Mouse (Mus musculus) cortical plate, adult 2 months (tissue): ENCODE measurements around the gene Acsl3. TPM values are rescaled to one million over a fixed set of nuclear protein-coding genes. Genes with fewer than 3 reads are reported as not detected.

Source experiments
- H3K27ac ChIP-seq: fragments of 200-500 bp; 2 replicates; pipeline ENCODE4 v1.5.1; 2012; ENCODE audit warnings: low read length, control low read depth, inconsistent platforms; ENCODE audit not compliant: insufficient read depth
- H3K4me1 ChIP-seq: fragments of 200-500 bp; 2 replicates; pipeline ENCODE4 v1.6.1; 2011; ENCODE audit warnings: low read length; ENCODE audit not compliant: control insufficient read depth, insufficient read depth
- H3K4me3 ChIP-seq: fragments of 200-500 bp; 2 replicates; pipeline ENCODE4 v1.5.1; 2011; ENCODE audit warnings: mild to moderate bottlenecking, low read length, control low read depth; ENCODE audit not compliant: insufficient read depth
- CTCF ChIP-seq: fragments of 200-500 bp; IDR thresholded peaks from 2 replicates; pipeline ENCODE4 v1.5.1; 2011; ENCODE audit warnings: mild to moderate bottlenecking, control low read depth, low read length; ENCODE audit not compliant: insufficient read depth; ENCODE audit errors: extremely low read depth
- POLR2A ChIP-seq: fragments of 200-500 bp; IDR thresholded peaks from 2 replicates; pipeline ENCODE4 v1.6.1; 2011; ENCODE audit warnings: mild to moderate bottlenecking, low read length, control low read depth; ENCODE audit not compliant: insufficient read depth; ENCODE audit errors: extremely low read depth
- polyA plus RNA-seq: library from polyadenylated mRNA; depleted of rRNA; stranded (reverse); fragments of >200 nt; gene quantifications from 2 replicates; pipeline ENCODE4 v1.2.3, GENCODE M21; 2012

Gene Acsl3
- polyA plus RNA-seq, 1 experiment = 117 TPM

GRCm38 (mm10) chr1:78684128-78684527 lies 26.5 kb downstream of the Acsl3 start:
- no peak overlapping the region for H3K4me3 ChIP-seq
- H3K27ac ChIP-seq = no peak overlapping the region
- TF ChIP-seq CTCF (no peak), POLR2A (no peak)
- no peaks in the 10 kb centered on the region; the same call in 1 of the 2 replicates for H3K4me1 ChIP-seq

GRCm38 (mm10) chr1:78686872-78687271 lies 29.2 kb downstream of the Acsl3 start:
- no peak for TF ChIP-seq POLR2A
- peak; percentile 41 for TF ChIP-seq CTCF
- Histone ChIP-seq H3K27ac (no peak overlapping the region), H3K4me1 (no peaks in the 10 kb centered on the region; the same call in 1 of the 2 replicates), H3K4me3 (no peak overlapping the region)

DNA sequence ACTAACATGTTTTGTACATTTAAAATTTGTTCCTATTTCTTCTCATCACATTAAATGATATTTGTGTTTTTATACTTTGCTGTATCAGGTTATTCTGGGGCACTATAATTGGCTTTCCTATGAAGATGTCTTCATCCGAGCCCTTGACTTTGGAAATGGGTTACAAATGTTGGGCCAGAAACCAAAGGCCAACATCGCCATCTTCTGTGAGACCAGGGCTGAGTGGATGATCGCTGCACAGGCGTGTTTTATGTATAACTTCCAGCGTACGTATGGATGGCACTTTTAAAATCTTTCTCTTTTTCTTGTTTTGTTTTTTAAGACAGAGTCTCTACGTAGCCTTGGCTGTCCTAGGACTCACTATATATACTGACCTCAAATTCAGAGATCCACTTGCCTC lies 30.5 kb downstream of the Acsl3 start:
- H3K27ac ChIP-seq = no peak overlapping the region
- no peak for TF ChIP-seq POLR2A
- TF ChIP-seq CTCF = 0 out of 2 replicates have a peak, but pooled peaks have one; percentile 3
- no peaks in the 10 kb centered on the region for H3K4me1 ChIP-seq
- no peak overlapping the region for H3K4me3 ChIP-seq

DNA sequence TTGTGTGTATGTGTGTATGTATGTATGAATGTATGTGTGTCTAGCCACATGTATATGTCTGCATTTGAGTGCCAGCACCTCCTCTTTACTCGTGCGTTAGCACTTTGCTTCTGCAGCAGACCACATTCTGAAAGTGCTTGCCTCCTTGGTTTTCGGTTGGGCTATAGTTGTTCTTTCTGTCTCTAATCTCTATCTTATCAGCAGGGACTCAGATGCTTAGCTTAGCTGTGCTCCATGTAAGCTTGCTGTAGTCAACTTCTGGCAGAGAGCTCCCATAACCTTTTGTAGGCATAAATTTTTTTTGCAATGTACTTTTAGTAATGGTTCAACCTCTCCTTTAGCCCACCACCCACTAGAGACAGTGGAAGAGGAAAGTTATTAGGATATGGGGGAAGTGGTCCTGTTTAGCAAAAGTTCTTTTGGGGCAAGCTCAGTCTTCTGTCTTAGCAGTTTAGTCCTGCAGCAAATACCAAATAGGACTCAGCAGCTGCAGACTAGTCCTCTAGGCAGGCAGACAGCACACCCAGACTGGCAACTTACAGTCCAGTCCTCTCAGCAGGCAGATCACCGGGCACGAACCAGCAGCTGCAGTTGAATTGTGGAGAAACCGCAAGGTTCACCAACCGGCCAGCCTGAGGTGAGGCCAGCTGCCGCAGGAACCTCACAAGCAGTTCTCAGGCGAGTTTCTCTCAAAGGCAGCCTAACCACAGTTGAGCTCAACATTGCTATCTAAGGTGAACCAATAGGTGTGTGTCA lies 37.1 kb downstream of the Acsl3 start:
- TF ChIP-seq POLR2A = no peak
- TF ChIP-seq CTCF = no peak
- Histone ChIP-seq H3K4me3 (no peak overlapping the region), H3K27ac (no peak overlapping the region), H3K4me1 (no peaks in the 10 kb centered on the region; the same call in 1 of the 2 replicates)

DNA sequence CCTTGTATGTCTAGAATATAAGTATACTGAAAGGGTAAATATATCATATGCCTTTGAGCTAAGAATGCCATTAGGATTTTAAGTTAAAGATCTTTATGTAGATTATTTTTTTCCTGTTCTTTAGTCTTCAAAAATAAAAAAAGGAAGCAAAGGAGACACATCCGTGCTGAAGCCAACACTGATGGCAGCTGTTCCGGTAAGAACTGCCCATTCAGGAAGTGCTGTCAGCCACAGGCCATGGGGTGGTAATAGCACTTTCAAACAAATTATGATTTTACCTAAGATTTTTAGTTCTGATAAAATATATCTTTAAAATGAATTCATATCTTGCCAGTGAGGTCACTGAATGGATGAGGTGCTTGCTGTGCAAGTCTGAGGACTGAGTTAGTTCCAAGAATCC lies 38.7 kb downstream of the Acsl3 start:
- Histone ChIP-seq H3K4me3 (no peak overlapping the region), H3K27ac (no peak overlapping the region), H3K4me1 (no peaks in the 10 kb centered on the region; the same call in 1 of the 2 replicates)
- TF ChIP-seq CTCF (no peak), POLR2A (no peak)

DNA sequence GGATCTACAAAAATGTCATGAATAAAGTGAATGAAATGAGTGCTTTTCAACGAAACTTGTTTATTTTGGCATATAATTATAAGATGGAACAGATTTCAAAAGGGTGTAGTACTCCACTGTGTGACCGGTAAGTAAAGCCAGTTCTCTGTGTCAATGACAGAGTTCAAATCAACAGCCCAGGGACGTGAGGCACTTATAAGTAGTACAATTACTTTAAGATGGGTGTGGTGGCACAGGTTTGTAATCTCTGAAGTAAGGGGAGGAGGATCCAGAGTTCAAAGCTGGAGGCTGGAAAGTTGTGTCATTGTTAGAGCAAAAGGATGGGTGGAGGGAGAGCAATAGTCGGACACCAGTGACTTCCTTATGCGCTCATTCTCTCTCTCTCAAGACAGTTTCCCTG lies 39.3 kb downstream of the Acsl3 start:
- no peaks in the 10 kb centered on the region; the same call in 1 of the 2 replicates for H3K4me1 ChIP-seq
- TF ChIP-seq CTCF = no peak
- TF ChIP-seq POLR2A = no peak
- no peak overlapping the region for H3K4me3 ChIP-seq
- no peak overlapping the region for H3K27ac ChIP-seq

GRCm38 (mm10) chr1:78698138-78698537 lies 40.5 kb downstream of the Acsl3 start:
- TF ChIP-seq POLR2A (no peak), CTCF (no peak)

GRCm38 (mm10) chr1:78701740-78702139 lies 44.1 kb downstream of the Acsl3 start:
- H3K4me3 ChIP-seq = no peak overlapping the region
- H3K27ac ChIP-seq = no peak overlapping the region
- TF ChIP-seq POLR2A = no peak
- no peak for TF ChIP-seq CTCF
- H3K4me1 ChIP-seq = no peaks in the 10 kb centered on the region; the same call in 1 of the 2 replicates

More at GRCm38 (mm10) chr1:78698138-78698537, 40.5 kb downstream of the Acsl3 start:
- no peak overlapping the region for H3K27ac ChIP-seq
- no peaks in the 10 kb centered on the region; the same call in 1 of the 2 replicates for H3K4me1 ChIP-seq
- H3K4me3 ChIP-seq = no peak overlapping the region

DNA sequence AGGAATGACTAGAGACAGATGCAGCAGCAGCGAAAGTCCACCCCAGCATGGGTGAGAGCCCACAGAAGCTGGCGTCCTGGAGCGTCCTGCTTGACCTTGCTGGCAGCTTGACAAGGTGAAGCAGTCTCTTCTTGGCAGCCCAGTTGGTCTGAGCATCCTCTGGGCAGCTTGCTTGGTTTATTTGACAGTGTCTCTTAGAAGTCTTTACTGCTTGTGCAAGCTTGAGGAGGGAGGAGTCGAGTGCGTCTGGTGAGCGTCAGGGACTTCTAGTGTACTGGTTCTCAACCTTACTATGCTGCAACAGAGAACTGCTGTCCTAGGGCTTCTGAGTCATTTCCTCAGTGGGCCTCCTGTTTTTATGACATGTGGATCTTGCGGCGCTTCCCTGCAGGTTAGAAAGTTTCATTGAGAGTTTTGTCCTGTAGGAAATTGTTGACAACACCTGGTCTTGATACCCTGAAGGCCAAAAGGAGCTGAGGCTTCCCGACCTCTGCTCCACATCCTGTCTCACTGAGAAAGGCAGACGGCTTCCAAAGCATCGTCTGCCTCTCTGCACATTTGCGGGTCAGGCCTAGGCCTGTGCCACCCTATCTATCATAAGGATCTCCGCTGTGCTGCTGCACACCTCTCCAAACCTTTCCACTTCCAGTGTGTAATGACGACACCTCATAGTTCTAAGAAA lies 44.8 kb downstream of the Acsl3 start:
- Histone ChIP-seq H3K27ac (no peak overlapping the region), H3K4me3 (no peak overlapping the region), H3K4me1 (no peaks in the 10 kb centered on the region; the same call in 1 of the 2 replicates)
- no peak for TF ChIP-seq POLR2A
- TF ChIP-seq CTCF = no peak

DNA sequence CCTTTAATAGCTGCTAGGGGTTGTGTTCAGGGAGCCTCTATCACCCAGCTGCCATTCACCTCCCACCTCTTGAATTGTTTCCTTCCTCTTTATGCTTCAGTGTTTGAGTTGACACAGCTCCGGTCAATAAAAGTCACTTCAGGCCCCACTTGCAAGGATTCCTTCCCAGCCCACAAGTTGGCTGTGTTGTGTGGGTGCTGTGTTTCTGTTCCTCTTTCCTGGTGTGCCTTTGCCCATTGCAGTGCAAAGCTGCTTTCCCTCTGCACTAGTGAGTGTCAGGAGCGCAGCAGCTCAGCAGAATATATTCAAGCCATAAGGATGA lies 45.3 kb downstream of the Acsl3 start:
- no peak for TF ChIP-seq CTCF
- no peak for TF ChIP-seq POLR2A
- no peak overlapping the region for H3K27ac ChIP-seq
- H3K4me3 ChIP-seq = no peak overlapping the region
- no peaks in the 10 kb centered on the region; the same call in 1 of the 2 replicates for H3K4me1 ChIP-seq
